In genomic region chr16:91729066-91729482, GRCm38 (mm10) we compare ENCODE assay signal across 7 mouse cellular contexts. TPM values are rescaled to one million over a fixed set of nuclear protein-coding genes. Genes with fewer than 3 reads are reported as not detected.
A peak's percentile ranks its signal among the peaks of the same experiment; 100 is the strongest.
DNase-seq lines count a peak whose midpoint lies in the region; ATAC-seq lines count a peak whose summit lies in the region.

TSS of gene Itsn1 (plus strand) at chr16:91729281.

- H3K9me3 ChIP-seq in embryonic facial prominence, embryonic 10.5 days = no peaks in the 10 kb centered on the region
- no peaks in the 10 kb centered on the region for H3K9me3 ChIP-seq in limb, embryonic 10.5 days (replicated peaks)
- no peaks in the 10 kb centered on the region for H3K9me3 ChIP-seq in midbrain, embryonic 13.5 days

- H3K4me2 ChIP-seq in midbrain, embryonic 13.5 days (replicated peaks) = peak within 1 kb of the TSS; percentile 74

- peak within 1 kb of the TSS; percentile 97 for H3K9ac ChIP-seq in midbrain, embryonic 13.5 days (replicated peaks)

- peaks cover 33% of the 10 kb centered on the region for H3K4me1 ChIP-seq in embryonic facial prominence, embryonic 10.5 days
- H3K4me1 ChIP-seq in limb, embryonic 10.5 days = peaks cover 30% of the 10 kb centered on the region
- H3K4me1 ChIP-seq in midbrain, embryonic 13.5 days (replicated peaks) = peaks cover 41% of the 10 kb centered on the region

- H3K4me3 ChIP-seq in embryonic facial prominence, embryonic 10.5 days = peak within 1 kb of the TSS; percentile 95
- H3K4me3 ChIP-seq in limb, embryonic 10.5 days = peak within 1 kb of the TSS; percentile 93
- H3K4me3 ChIP-seq in midbrain, embryonic 13.5 days (replicated peaks) = peak within 1 kb of the TSS; percentile 95

- no peaks in the 10 kb centered on the region for H3K27me3 ChIP-seq in embryonic facial prominence, embryonic 10.5 days (replicated peaks; ENCODE audit: low read depth, poor library complexity, severe bottlenecking)
- no peaks in the 10 kb centered on the region for H3K27me3 ChIP-seq in limb, embryonic 10.5 days (ENCODE audit: low read depth, poor library complexity, severe bottlenecking)
- no peaks in the 10 kb centered on the region for H3K27me3 ChIP-seq in midbrain, embryonic 13.5 days

- peaks cover 8% of the 10 kb centered on the region; the same call in 1 of the 2 replicates for H3K36me3 ChIP-seq in embryonic facial prominence, embryonic 10.5 days (replicated peaks)
- no peaks in the 10 kb centered on the region for H3K36me3 ChIP-seq in limb, embryonic 10.5 days
- H3K36me3 ChIP-seq in midbrain, embryonic 13.5 days = peaks cover 10% of the 10 kb centered on the region; the same call in 1 of the 2 replicates

- H3K27ac ChIP-seq in embryonic facial prominence, embryonic 10.5 days (replicated peaks) = peak within 1 kb of the TSS; percentile 95
- H3K27ac ChIP-seq in limb, embryonic 10.5 days = peak within 1 kb of the TSS; percentile 95
- peak within 1 kb of the TSS; percentile 97 for H3K27ac ChIP-seq in midbrain, embryonic 13.5 days

- peak; percentile 95 for ATAC-seq in midbrain, embryonic 13.5 days

- DNase-seq in adrenal gland, postnatal 10 days = peak; percentile 99
- peak; percentile 98 for DNase-seq in embryonic facial prominence, embryonic 10.5 days (ENCODE audit: low spot score)
- no peak for DNase-seq in gonadal fat pad, adult 2 months (ENCODE audit: low read depth)
- DNase-seq in kidney, adult 11 months = peak; percentile 98
- peak; percentile 98 for DNase-seq in limb, embryonic 10.5 days (ENCODE audit: low spot score)
- DNase-seq in spleen, adult 12 weeks (ENCODE audit: low spot score) = peak; percentile 96

- WGBS in embryonic facial prominence, embryonic 10.5 days = under 1% methylated on average over 33 of the region's 33 CpGs
- WGBS in limb, embryonic 10.5 days = 1% methylated on average over 31 of the region's 33 CpGs
- WGBS in midbrain, embryonic 13.5 days = under 1% methylated on average over 32 of the region's 33 CpGs

RNA-seq across cellular contexts. Expression of gene Itsn1, which starts in this region (rescaled TPM):
- 10 to 100 TPM; 31.7 to 52.0 TPM for total RNA-seq in adrenal gland, postnatal 10 days (2021)
- 40.1 and 43.5 TPM in 2 replicates for polyA plus RNA-seq in embryonic facial prominence, embryonic 10.5 days (2016; fragmentation: Nextera tagmentation; extraction: Ambion mirVana)
- polyA plus RNA-seq in gonadal fat pad, adult 2 months (2012; rRNA removed) = 19.0 and 25.8 TPM in 2 replicates
- polyA plus RNA-seq in limb, embryonic 10.5 days (2016; fragmentation: Nextera tagmentation; extraction: Ambion mirVana) = 33.1 and 34.5 TPM in 2 replicates
- 61.6 and 62.7 TPM in 2 replicates for polyA plus RNA-seq in midbrain, embryonic 13.5 days (2015; fragmentation: Nextera tagmentation; extraction: Ambion mirVana)
